Mouse (Mus musculus): ENCODE data around the gene Hcst. TPM values are rescaled to one million over a fixed set of nuclear protein-coding genes. Genes with fewer than 3 reads are reported as not detected.

Gene Hcst
- total and polyA plus RNA-seq, 3 experiments, result 11.8 to 11.9 (median 11.8) TPM

DNA sequence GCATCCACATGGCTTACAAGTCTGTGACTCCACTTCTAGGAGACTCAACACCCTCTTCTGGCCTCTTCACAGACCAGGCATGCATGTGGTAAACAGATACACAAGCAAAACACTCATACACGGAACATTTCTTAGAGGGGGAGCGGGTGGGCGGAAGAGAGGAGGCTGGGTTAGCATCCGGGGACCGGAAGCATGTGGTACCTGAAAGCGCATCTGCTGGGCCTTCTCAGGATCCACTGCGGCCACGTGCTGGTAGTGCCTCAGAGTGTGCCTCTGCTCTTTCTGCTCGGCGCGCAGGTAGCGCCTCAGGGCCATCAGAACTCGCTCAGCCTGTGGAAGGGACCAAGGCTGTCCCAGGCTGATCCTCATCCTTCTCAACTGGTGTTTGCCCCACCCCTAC lies 20.1 kb upstream of the Hcst start:
- Histone ChIP-seq H3K4me3 (replicated peaks in 1 of 3; ENCODE audit: low read depth in 2 of 3, low read length in 2 of 3, poor library complexity in 1 of 3) (no peak overlapping the region), H3K4me2 (ENCODE audit: insufficient read depth, low read depth, poor library complexity, severe bottlenecking) (no peak overlapping the region), H3K9ac (ENCODE audit: insufficient read depth, low read depth) (no peak overlapping the region), H3K27ac (ENCODE audit: insufficient read depth, low read depth) (no peak overlapping the region), H3K4me1 (ENCODE audit: control insufficient read depth in 1 of 2, insufficient read depth in 2 of 2) (no peaks in the 10 kb centered on the region), H3K27me3 (replicated peaks) (peaks cover 87% of the 10 kb centered on the region), H3K36me3 (replicated peaks in 1 of 2; ENCODE audit: control insufficient read depth in 1 of 2, insufficient read depth in 1 of 2, low read length in 1 of 2) (no peaks in the 10 kb centered on the region), H3K79me2 (replicated peaks; ENCODE audit: control insufficient read depth, extremely low read depth, insufficient read depth, poor library complexity, severe bottlenecking) (no peaks in the 10 kb centered on the region), H3K9me3 (replicated peaks; ENCODE audit: low read length) (peaks cover 5% of the 10 kb centered on the region)
- no peak for DNase-seq (ENCODE audit: extremely low read depth)
- in situ Hi-C loops (cut with MboI; ENCODE audit: low pct_ligation_motif_present, low pct_unique_long_range_greater_than_20kb, low sequenced_read_pairs) (loop anchor here (5.0 to 10.0 kb wide), 3 partner anchors 33 to 77 kb away; partner anchors contain the start of genes Lrfn3 and Prodh2), dilution Hi-C loops (cut with MboI; ENCODE audit: extremely low pct_ligation_motif_present, extremely low pct_unique_long_range_greater_than_20kb, low sequenced_read_pairs) (no loop called here)
- TF ChIP-seq USF2 (conservative IDR thresholded peaks at IDR 0.05; ENCODE audit: low read depth, low read length) (no peak), ZC3H11A (IDR thresholded peaks at IDR 0.05; ENCODE audit: low read depth, low read length) (no peak), ZKSCAN1 (IDR thresholded peaks at IDR 0.05; ENCODE audit: borderline replicate concordance, low read depth, low read length) (no peak), MAFK (IDR thresholded peaks at IDR 0.05; ENCODE audit: insufficient replicate concordance, low read length) (no peak), CTCF (conservative IDR thresholded peaks at IDR 0.05 in 1 of 2, IDR thresholded peaks at IDR 0.05 in 1 of 2; ENCODE audit: low read depth in 2 of 2, low read length in 2 of 2) (no peak), TCF12 (IDR thresholded peaks at IDR 0.05; ENCODE audit: low read depth, low read length) (no peak), PAX5 (IDR thresholded peaks at IDR 0.05; ENCODE audit: low read length) (no peak), KAT2A (IDR thresholded peaks at IDR 0.05; ENCODE audit: insufficient replicate concordance, low read length) (no peak), MAZ (IDR thresholded peaks at IDR 0.05; ENCODE audit: low read depth, low read length) (no peak), JUND (conservative IDR thresholded peaks at IDR 0.05; ENCODE audit: low read depth, low read length) (no peak), ELF1 (IDR thresholded peaks at IDR 0.05; ENCODE audit: low read depth, low read length) (no peak), JUN (IDR thresholded peaks at IDR 0.05; ENCODE audit: insufficient read depth, low read depth, low read length) (no peak)

DNA sequence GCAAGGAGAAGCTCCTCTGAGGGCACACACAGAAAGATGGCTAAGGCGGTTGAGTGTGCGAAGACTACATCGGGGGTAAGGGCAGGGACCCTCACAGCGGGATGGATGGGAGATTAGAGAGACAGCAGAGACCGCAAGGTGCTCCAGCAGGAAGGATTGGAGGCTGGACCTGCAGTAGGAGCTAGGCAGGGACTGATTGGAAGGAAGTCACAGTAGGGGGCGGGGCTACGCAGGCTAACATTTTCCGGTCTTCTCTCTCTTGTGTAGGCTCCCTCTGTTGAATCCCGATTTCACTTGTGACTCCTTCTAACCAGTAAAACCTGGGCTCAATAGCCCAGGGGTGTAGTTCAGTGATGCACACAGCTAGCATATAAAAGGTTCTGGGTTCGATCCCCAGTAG lies 17.2 kb upstream of the Hcst start:
- in situ Hi-C loops (cut with MboI; ENCODE audit: low pct_ligation_motif_present, low pct_unique_long_range_greater_than_20kb, low sequenced_read_pairs) (loop anchor here (5.0 kb wide), 2 partner anchors 35 to 75 kb away; partner anchors contain the start of gene Lrfn3), dilution Hi-C loops (cut with MboI; ENCODE audit: extremely low pct_ligation_motif_present, extremely low pct_unique_long_range_greater_than_20kb, low sequenced_read_pairs) (no loop called here)
- Histone ChIP-seq H3K4me3 (replicated peaks in 1 of 3; ENCODE audit: low read depth in 2 of 3, low read length in 2 of 3, poor library complexity in 1 of 3) (no peak overlapping the region), H3K36me3 (replicated peaks in 1 of 2; ENCODE audit: control insufficient read depth in 1 of 2, insufficient read depth in 1 of 2, low read length in 1 of 2) (no peaks in the 10 kb centered on the region), H3K27ac (ENCODE audit: insufficient read depth, low read depth) (no peak overlapping the region), H3K4me1 (ENCODE audit: control insufficient read depth in 1 of 2, insufficient read depth in 2 of 2) (no peaks in the 10 kb centered on the region), H3K9me3 (replicated peaks; ENCODE audit: low read length) (no peaks in the 10 kb centered on the region), H3K4me2 (ENCODE audit: insufficient read depth, low read depth, poor library complexity, severe bottlenecking) (no peak overlapping the region), H3K79me2 (replicated peaks; ENCODE audit: control insufficient read depth, extremely low read depth, insufficient read depth, poor library complexity, severe bottlenecking) (no peaks in the 10 kb centered on the region), H3K9ac (ENCODE audit: insufficient read depth, low read depth) (no peak overlapping the region), H3K27me3 (replicated peaks) (peaks cover 70% of the 10 kb centered on the region)
- TF ChIP-seq TBP (conservative IDR thresholded peaks at IDR 0.05; ENCODE audit: low read depth, low read length) (0 out of 2 replicates have a peak, but pooled peaks have one; percentile 38), HCFC1 (IDR thresholded peaks at IDR 0.05; ENCODE audit: low read depth, low read length) (no peak), CTCF (conservative IDR thresholded peaks at IDR 0.05 in 1 of 2, IDR thresholded peaks at IDR 0.05 in 1 of 2; ENCODE audit: low read depth in 2 of 2, low read length in 2 of 2) (no peak), ELF1 (IDR thresholded peaks at IDR 0.05; ENCODE audit: low read depth, low read length) (peak; percentile 47; the same call in 1 of the 2 replicates)
- no peak for DNase-seq (ENCODE audit: extremely low read depth)
